Mouse (Mus musculus) E14TG2a.4 (cell line): Measurements from ENCODE around the gene Foxc2.

Experiments used
- CTCF ChIP-seq: conservative IDR thresholded peaks from 2 replicates; pipeline ENCODE4 v1.5.1; 2014; ENCODE audit warnings: low read length
- NANOG ChIP-seq: IDR thresholded peaks from 2 replicates; pipeline ENCODE4 v1.6.1; 2014; ENCODE audit warnings: borderline replicate concordance, low read length, mixed read lengths
- POU5F1 ChIP-seq: IDR thresholded peaks from 2 replicates; pipeline ENCODE4 v1.6.1; 2014; ENCODE audit warnings: low read length, borderline replicate concordance

GRCm38 (mm10) chr8:121122368-121122767 is 6.4 kb downstream of the Foxc2 start:
- TF ChIP-seq CTCF (no peak), NANOG (no peak), POU5F1 (no peak)
